Comparison of ENCODE assay signal across 9 mouse cellular contexts in the genomic region with DNA sequence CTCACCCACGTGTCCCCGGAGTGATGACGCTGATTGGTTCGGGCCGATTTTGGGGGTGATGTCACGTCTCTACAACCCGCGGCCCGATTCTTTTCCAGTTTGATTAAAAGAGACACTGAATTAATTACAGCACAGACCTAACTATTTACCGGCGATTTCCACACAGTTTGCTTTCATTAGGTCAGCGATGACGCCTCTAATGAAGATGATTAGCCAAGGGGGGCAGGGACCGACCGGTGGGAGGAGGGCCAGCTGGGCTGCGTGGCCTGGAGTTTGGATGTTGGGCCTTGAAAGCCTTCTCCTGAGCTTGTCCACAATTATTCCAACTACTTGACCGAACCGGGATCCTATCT. TPM values are rescaled to one million over a fixed set of nuclear protein-coding genes. Genes with fewer than 3 reads are reported as not detected.
DNase-seq lines count a peak whose midpoint lies in the region; ATAC-seq lines count a peak whose summit lies in the region.
"Had no signal": no experiment of that assay in that cellular context is flagged by ENCODE, and none has a peak within 500 bp of the region (broad histone marks: within the 10 kb centered on the region; RNA-seq: fewer than 3 reads in every experiment).

Gene Barhl1, minus strand, starts transcription at position 156 of the 353 bp plus-strand sequence.

- peak within 1 kb of the TSS; percentile 2; the same call in 1 of the 2 replicates for H3K4me3 ChIP-seq in kidney, embryonic 16.5 days (ENCODE audit: low read length)
- H3K4me3 ChIP-seq in hindbrain, embryonic 14.5 days (replicated peaks; ENCODE audit: low read length) = peak within 1 kb of the TSS; percentile 29
- peak within 1 kb of the TSS; percentile 32 for H3K4me3 ChIP-seq in neural tube, embryonic 12.5 days

- H3K27me3 ChIP-seq in kidney, embryonic 16.5 days (ENCODE audit: insufficient read depth, low read length) = peaks cover 97% of the 10 kb centered on the region
- peaks cover 93% of the 10 kb centered on the region for H3K27me3 ChIP-seq in hindbrain, embryonic 14.5 days (ENCODE audit: control insufficient read depth, insufficient read depth, low read length)
- peaks cover 96% of the 10 kb centered on the region for H3K27me3 ChIP-seq in neural tube, embryonic 12.5 days (replicated peaks)

- intact Hi-C loops in left cerebral cortex, postnatal 25 days (cut with DNase I) = no loop called here

- WGBS in kidney, embryonic 16.5 days = 2% methylated on average over 18 of the region's 18 CpGs
- WGBS in hindbrain, embryonic 14.5 days = 1% methylated on average over 18 of the region's 18 CpGs
- 1% methylated on average over 18 of the region's 18 CpGs for WGBS in neural tube, embryonic 12.5 days

- no peaks in the 10 kb centered on the region for H3K9me3 ChIP-seq in kidney, embryonic 16.5 days (ENCODE audit: low read length)
- H3K9me3 ChIP-seq in hindbrain, embryonic 14.5 days (ENCODE audit: control insufficient read depth, low read length) = no peaks in the 10 kb centered on the region
- H3K9me3 ChIP-seq in neural tube, embryonic 12.5 days = no peaks in the 10 kb centered on the region

- no peak within 1 kb of the TSS for H3K27ac ChIP-seq in kidney, embryonic 16.5 days (ENCODE audit: low read length)
- H3K27ac ChIP-seq in hindbrain, embryonic 14.5 days = peak within 1 kb of the TSS; percentile 38; the same call in 1 of the 2 replicates
- H3K27ac ChIP-seq in neural tube, embryonic 12.5 days = 0 out of 2 replicates have a peak within 1 kb of the TSS, but pooled peaks have one; percentile 7

- no peak for ATAC-seq in kidney, embryonic 16.5 days (ENCODE audit: low FRiP score, low TSS enrichment)
- ATAC-seq in hindbrain, embryonic 14.5 days (ENCODE audit: low FRiP score) = no peak
- no peak for ATAC-seq in neural tube, embryonic 12.5 days (ENCODE audit: low FRiP score, low read depth)

- DNase-seq in kidney, postnatal 25 days = no peak
- DNase-seq in cerebellum, adult 18-20 months = peak; percentile 71 to 72
- peak; percentile 44 for DNase-seq in hindbrain, embryonic 14.5 days (ENCODE audit: low spot score)
- DNase-seq in left cerebral cortex, postnatal 25 days (ENCODE audit: low spot score in 2 of 2) = no peak
- no peak for DNase-seq in left cerebral cortex, adult 18-20 months (ENCODE audit: low spot score in 2 of 2)
- no peak for DNase-seq in spleen, postnatal 14 days (ENCODE audit: low spot score in 2 of 2)

- no peaks in the 10 kb centered on the region for H3K4me1 ChIP-seq in kidney, embryonic 16.5 days (ENCODE audit: insufficient read depth, low read length)
- peaks cover 7% of the 10 kb centered on the region; the same call in 1 of the 2 replicates for H3K4me1 ChIP-seq in hindbrain, embryonic 14.5 days (replicated peaks; ENCODE audit: control insufficient read depth, insufficient read depth, low read length)
- peaks cover 24% of the 10 kb centered on the region for H3K4me1 ChIP-seq in neural tube, embryonic 12.5 days

- H3K4me2 ChIP-seq in kidney, embryonic 16.5 days (replicated peaks; ENCODE audit: low read depth, low read length) = 0 out of 2 replicates have a peak within 1 kb of the TSS, but pooled peaks have one; percentile 21
- H3K4me2 ChIP-seq in hindbrain, embryonic 14.5 days (replicated peaks) = peak within 1 kb of the TSS; percentile 31
- peak within 1 kb of the TSS; percentile 57 for H3K4me2 ChIP-seq in neural tube, embryonic 12.5 days (replicated peaks)

- H3K36me3 ChIP-seq in kidney, embryonic 16.5 days (ENCODE audit: insufficient read depth, low read length) = no peaks in the 10 kb centered on the region
- no peaks in the 10 kb centered on the region for H3K36me3 ChIP-seq in hindbrain, embryonic 14.5 days (replicated peaks; ENCODE audit: control insufficient read depth, insufficient read depth)
- H3K36me3 ChIP-seq in neural tube, embryonic 12.5 days = no peaks in the 10 kb centered on the region

- H3K9ac ChIP-seq in kidney, embryonic 16.5 days (replicated peaks; ENCODE audit: low read length) = no peak within 1 kb of the TSS
- H3K9ac ChIP-seq in hindbrain, embryonic 14.5 days = peak within 1 kb of the TSS; percentile 42; the same call in 1 of the 2 replicates
- 0 out of 2 replicates have a peak within 1 kb of the TSS, but pooled peaks have one; percentile 29 for H3K9ac ChIP-seq in neural tube, embryonic 12.5 days

RNA-seq across cellular contexts. Expression of gene Barhl1, which starts in this region (rescaled TPM):
- not detected in 2 replicates for polyA plus RNA-seq in kidney, embryonic 16.5 days (2015; fragmentation: Nextera tagmentation; extraction: Ambion mirVana)
- polyA plus RNA-seq in hindbrain, embryonic 14.5 days (2014; fragmentation: Nextera tagmentation; extraction: Ambion mirVana) = 25.9 and 28.7 TPM in 2 replicates
- 13.5 and 17.4 TPM in 2 replicates for polyA plus RNA-seq in neural tube, embryonic 12.5 days (2016; fragmentation: Nextera tagmentation; extraction: Ambion mirVana)
- total RNA-seq in left cerebral cortex, postnatal 25 days (2021) = not detected
- total RNA-seq in left cerebral cortex, adult 18-20 months (2021) = not detected
- total RNA-seq: gastrocnemius, adult 18-20 months had no signal

Comparison
In these comparisons a context has a peak if more than half of its experiments do, and no peak if none do; other contexts are left out.
1. RNA of gene Barhl1 (polyA plus RNA-seq): 25.9 to 28.7 TPM in hindbrain, embryonic 14.5 days and 13.5 to 17.4 TPM in neural tube, embryonic 12.5 days; not detected in kidney, embryonic 16.5 days; every median in the first group is over 10 times any median in the second.
2. DNase-seq: peak in cerebellum, adult 18-20 months (2 of 2) and hindbrain, embryonic 14.5 days (single experiment); none in kidney, postnatal 25 days (0 of 2), left cerebral cortex, postnatal 25 days (0 of 2), left cerebral cortex, adult 18-20 months (0 of 2) and spleen, postnatal 14 days (0 of 2).
3. Peak in every context shown above with its lines, with median percentiles within 50 percentile points of each other: H3K4me2 ChIP-seq and H3K4me3 ChIP-seq.